Mouse (Mus musculus) adipose tissue, adult 10 weeks (tissue): ENCODE results near the gene C2cd2. TPM values are rescaled to one million over a fixed set of nuclear protein-coding genes. Genes with fewer than 3 reads are reported as not detected.

Source experiments
- polyA plus RNA-seq: library from polyadenylated mRNA; stranded (reverse); fragments of 350-450 nt; fragmentation: Illumina TruSeq; extraction: RNeasy Lipid Tissue Mini Kit (QIAGEN cat#74804); gene quantifications from one replicate; pipeline ENCODE4 v1.2.3, GENCODE M21; 2014; ENCODE audit warnings: low read depth, low replicate concordance

The C2cd2 gene
- polyA plus RNA-seq = 11.2 TPM

GRCm38 (mm10) chr16:97962151-97962948 lies at the start of gene C2cd2, which contains the start of gene Zbtb21:
C2cd2 (minus strand) TSS chr16:97962598.
Zbtb21 (minus strand) TSS chr16:97962622.

GRCm38 (mm10) chr16:97996616-97997382 lies 34.4 kb upstream of the C2cd2 start, which contains the start of gene B230307C23Rik:
B230307C23Rik (plus strand) TSS chr16:97997315.

GRCm38 (mm10) chr16:97851741-97852319 lies 110.6 kb downstream of the C2cd2 start, which contains the start of gene Prdm15:
Prdm15 (minus strand) TSS chr16:97851850.

Other genes starting within 250 kb of the C2cd2 start
- 13.0 TPM for gene Ripk4, start 198.8 kb downstream of the C2cd2 start, polyA plus RNA-seq
- gene Prdm15, start 110.7 kb downstream of the C2cd2 start, polyA plus RNA-seq = 4.8 TPM
- gene Zbtb21, start within 50 bp of the C2cd2 start, polyA plus RNA-seq = 15.2 TPM
- 14.5 TPM for gene B230307C23Rik, start 34.7 kb upstream of the C2cd2 start, polyA plus RNA-seq
- gene A630089N07Rik, start 119.9 kb upstream of the C2cd2 start, polyA plus RNA-seq = 7.0 TPM